Mouse (Mus musculus): ENCODE results near the gene Ift57. TPM values are rescaled to one million over a fixed set of nuclear protein-coding genes. Genes with fewer than 3 reads are reported as not detected.

The Ift57 gene
- polyA plus RNA-seq, 1 experiment from 2014 or later, result 38.7 TPM

DNA sequence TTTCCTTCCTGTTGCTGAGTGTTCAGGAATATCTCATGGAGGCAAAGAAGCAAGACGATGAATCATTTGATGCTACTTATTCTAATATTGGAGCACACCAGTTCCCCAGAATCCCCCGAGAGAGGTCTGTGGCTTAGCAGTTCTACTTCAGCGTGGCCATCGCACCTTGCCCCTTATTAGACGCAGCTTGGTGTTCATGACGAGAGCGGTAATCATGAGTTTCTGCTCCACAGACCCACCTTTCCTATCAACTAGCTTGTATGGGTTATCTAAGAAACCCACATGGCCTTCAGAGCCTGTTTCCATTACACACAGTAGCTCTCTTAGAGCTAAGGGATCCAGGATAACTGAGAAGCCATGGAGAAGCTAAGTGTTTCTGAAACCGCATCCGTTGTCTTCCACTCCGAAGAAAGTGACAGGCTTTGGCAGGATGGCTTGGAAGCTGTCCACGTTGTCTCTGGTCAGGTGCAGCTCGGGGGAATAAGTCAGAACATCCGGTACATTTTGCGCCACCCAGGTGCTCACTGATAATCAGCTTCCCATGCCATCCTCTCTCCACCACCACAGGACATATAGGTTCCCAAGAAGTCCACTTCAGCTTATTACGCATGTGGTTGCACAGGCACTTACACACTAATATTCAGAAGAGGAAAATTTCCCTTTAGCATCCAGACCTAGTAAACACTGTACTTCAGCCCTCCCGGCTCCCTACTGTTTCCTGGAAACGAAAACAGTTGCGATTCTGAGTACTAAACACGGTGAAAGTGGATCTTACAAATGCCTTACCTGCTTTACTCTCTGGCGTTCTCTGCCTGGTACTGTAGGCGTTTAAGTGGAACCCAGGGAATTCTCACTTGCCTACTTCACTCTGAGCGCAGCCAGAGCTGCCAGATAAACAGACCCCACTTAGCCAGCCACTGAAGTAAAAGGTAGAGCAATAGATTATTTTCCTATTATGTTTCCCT is 76.3 kb downstream of the Ift57 start:
- Histone ChIP-seq H3K4me2 (no peak overlapping the region), H3K27me3 (replicated peaks) (no peaks in the 10 kb centered on the region), H3K36me3 (no peaks in the 10 kb centered on the region), H3K4me1 (no peaks in the 10 kb centered on the region), H3K9ac (replicated peaks) (no peak overlapping the region), H3K27ac (replicated peaks) (no peak overlapping the region), H3K9me3 (replicated peaks) (no peaks in the 10 kb centered on the region), H3K4me3 (replicated peaks) (no peak overlapping the region)
- no peak for ATAC-seq (ENCODE audit: low FRiP score)
- 84% methylated on average over 22 of the region's 22 CpGs for WGBS

- H3K36me3 ChIP-seq, result no peaks in the 10 kb centered on the region
- no peak overlapping the region for H3K27ac ChIP-seq (replicated peaks)
- no peak overlapping the region for H3K9ac ChIP-seq (replicated peaks)
- 84% methylated on average over 7 of the region's 7 CpGs for WGBS
- H3K4me1 ChIP-seq, result no peaks in the 10 kb centered on the region
- H3K9me3 ChIP-seq (replicated peaks), result no peaks in the 10 kb centered on the region
- no peak for ATAC-seq (ENCODE audit: low FRiP score)
- no peaks in the 10 kb centered on the region for H3K27me3 ChIP-seq (replicated peaks)
- H3K4me3 ChIP-seq (replicated peaks), result no peak overlapping the region
- H3K4me2 ChIP-seq, result no peak overlapping the region
Observed at GRCm38 (mm10) chr16:49776981-49777380, 77.9 kb downstream of the Ift57 start.

GRCm38 (mm10) chr16:49781556-49782156 is 82.6 kb downstream of the Ift57 start:
- WGBS, result 92% methylated on average over 5 of the region's 5 CpGs
- Histone ChIP-seq H3K27me3 (replicated peaks) (no peaks in the 10 kb centered on the region), H3K9me3 (replicated peaks) (no peaks in the 10 kb centered on the region), H3K4me1 (no peaks in the 10 kb centered on the region), H3K4me3 (replicated peaks) (no peak overlapping the region), H3K4me2 (no peak overlapping the region), H3K9ac (replicated peaks) (no peak overlapping the region), H3K27ac (replicated peaks) (no peak overlapping the region), H3K36me3 (no peaks in the 10 kb centered on the region)
- no peak for ATAC-seq (ENCODE audit: low FRiP score)

- no peaks in the 10 kb centered on the region for H3K27me3 ChIP-seq (replicated peaks)
- H3K36me3 ChIP-seq, result no peaks in the 10 kb centered on the region
- no peak overlapping the region for H3K4me3 ChIP-seq (replicated peaks)
- H3K4me2 ChIP-seq, result no peak overlapping the region
- no peak overlapping the region for H3K9ac ChIP-seq (replicated peaks)
- no peak for ATAC-seq (ENCODE audit: low FRiP score)
- H3K4me1 ChIP-seq, result no peaks in the 10 kb centered on the region
- H3K27ac ChIP-seq (replicated peaks), result no peak overlapping the region
- no peaks in the 10 kb centered on the region for H3K9me3 ChIP-seq (replicated peaks)
Observed at GRCm38 (mm10) chr16:49783369-49783768, 84.3 kb downstream of the Ift57 start.

DNA sequence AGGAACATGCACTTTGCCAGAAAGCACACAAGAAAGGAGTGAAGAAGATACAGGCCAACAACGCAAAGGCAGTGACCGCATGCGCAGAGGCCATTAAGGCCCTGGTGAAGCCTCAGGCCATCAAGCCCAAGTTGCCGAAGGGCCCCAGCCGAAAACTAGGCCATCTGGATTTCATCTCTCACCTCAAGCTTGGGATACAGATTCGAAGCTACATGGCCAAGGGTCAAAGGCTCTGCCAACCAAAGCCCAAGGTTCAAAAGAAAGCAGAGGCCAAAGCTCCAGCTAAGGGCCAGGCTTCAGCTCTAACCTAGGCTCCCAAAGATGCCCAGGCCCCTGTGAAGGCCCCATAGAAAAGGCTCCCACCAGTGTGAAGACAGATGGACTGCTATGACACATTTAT is 87.1 kb downstream of the Ift57 start:
- H3K27ac ChIP-seq (replicated peaks), result no peak overlapping the region
- H3K4me2 ChIP-seq, result no peak overlapping the region
- no peaks in the 10 kb centered on the region for H3K27me3 ChIP-seq (replicated peaks)
- no peak overlapping the region for H3K9ac ChIP-seq (replicated peaks)
- WGBS, result 95% methylated on average over 6 of the region's 6 CpGs
- no peak overlapping the region for H3K4me3 ChIP-seq (replicated peaks)
- H3K9me3 ChIP-seq (replicated peaks), result no peaks in the 10 kb centered on the region
- no peaks in the 10 kb centered on the region for H3K36me3 ChIP-seq
- H3K4me1 ChIP-seq, result no peaks in the 10 kb centered on the region
- no peak for ATAC-seq (ENCODE audit: low FRiP score)

DNA sequence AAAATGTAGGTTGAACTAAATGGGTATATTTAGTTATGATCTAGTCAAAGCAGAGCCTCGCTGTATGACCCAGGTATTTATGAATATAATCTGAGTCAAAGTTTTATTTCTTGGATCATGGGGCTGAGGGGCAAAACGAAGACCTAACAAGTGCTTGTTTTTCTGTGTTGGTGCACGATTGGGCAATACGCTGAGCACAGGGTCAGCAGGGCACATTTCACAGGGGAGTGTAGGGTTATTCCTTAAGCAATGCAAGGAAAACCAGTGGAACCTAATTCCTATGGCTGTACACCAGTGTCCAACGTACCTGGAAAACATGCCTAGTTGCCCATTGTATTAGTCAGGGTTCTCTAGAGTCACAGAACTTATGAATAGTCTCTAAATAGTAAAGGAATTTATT is 88.7 kb downstream of the Ift57 start:
- ATAC-seq (ENCODE audit: low FRiP score), result no peak
- Histone ChIP-seq H3K27ac (replicated peaks) (no peak overlapping the region), H3K36me3 (no peaks in the 10 kb centered on the region), H3K27me3 (replicated peaks) (no peaks in the 10 kb centered on the region), H3K9ac (replicated peaks) (no peak overlapping the region), H3K4me1 (no peaks in the 10 kb centered on the region), H3K4me3 (replicated peaks) (no peak overlapping the region), H3K9me3 (replicated peaks) (no peaks in the 10 kb centered on the region), H3K4me2 (no peak overlapping the region)
- 95% methylated on average over 5 of the region's 5 CpGs for WGBS

DNA sequence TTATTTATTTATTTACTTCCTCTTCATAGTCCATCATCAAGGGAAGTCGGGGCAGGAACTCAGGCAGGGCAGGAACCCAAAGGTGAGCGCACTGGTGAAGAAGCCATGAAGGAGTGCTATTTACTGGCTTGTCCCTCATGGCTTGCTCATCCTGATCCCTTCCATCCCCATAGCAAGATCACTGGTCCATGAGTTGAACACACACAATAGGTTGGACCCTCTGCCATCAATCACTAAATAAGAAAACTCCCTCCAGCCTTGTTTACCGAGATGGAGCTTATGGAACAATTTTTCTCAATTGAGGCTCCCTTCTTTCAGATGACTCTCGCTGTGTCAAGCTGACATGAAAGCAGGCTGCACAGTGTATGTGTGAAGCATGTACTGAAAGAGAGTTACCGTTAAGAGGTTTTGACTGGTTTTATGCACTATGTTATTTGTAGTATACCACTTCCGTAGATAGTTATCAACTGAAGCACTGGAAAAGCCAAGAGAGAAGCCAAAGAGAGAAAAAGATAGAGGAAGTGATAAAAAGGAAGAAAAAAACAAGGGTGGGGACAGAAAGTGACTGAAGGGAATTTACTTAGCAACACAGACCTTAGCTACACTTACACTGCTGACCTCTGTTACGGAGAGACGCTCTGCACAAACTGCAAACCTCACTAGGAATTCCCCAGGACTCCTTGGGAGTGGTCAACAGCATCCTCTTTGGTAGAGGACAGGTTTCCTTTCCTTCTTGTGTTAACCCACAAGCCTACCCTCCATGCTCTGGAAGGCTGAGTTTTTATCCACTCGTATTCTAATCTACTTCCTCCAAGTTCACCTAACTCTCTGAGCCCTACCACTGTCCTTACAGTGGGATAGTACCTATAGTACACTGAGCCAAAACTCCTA is 91.8 kb downstream of the Ift57 start:
- WGBS, result 87% methylated on average over 9 of the region's 9 CpGs
- H3K9me3 ChIP-seq (replicated peaks), result no peaks in the 10 kb centered on the region
- no peak overlapping the region for H3K4me3 ChIP-seq (replicated peaks)
- no peaks in the 10 kb centered on the region for H3K27me3 ChIP-seq (replicated peaks)
- H3K36me3 ChIP-seq, result no peaks in the 10 kb centered on the region
- H3K9ac ChIP-seq (replicated peaks), result no peak overlapping the region
- H3K4me2 ChIP-seq, result no peak overlapping the region
- no peak for ATAC-seq (ENCODE audit: low FRiP score)
- no peaks in the 10 kb centered on the region for H3K4me1 ChIP-seq
- H3K27ac ChIP-seq (replicated peaks), result no peak overlapping the region

GRCm38 (mm10) chr16:49792446-49792878 is 93.4 kb downstream of the Ift57 start:
- Histone ChIP-seq H3K36me3 (no peaks in the 10 kb centered on the region), H3K4me1 (no peaks in the 10 kb centered on the region), H3K27ac (replicated peaks) (no peak overlapping the region)

DNA sequence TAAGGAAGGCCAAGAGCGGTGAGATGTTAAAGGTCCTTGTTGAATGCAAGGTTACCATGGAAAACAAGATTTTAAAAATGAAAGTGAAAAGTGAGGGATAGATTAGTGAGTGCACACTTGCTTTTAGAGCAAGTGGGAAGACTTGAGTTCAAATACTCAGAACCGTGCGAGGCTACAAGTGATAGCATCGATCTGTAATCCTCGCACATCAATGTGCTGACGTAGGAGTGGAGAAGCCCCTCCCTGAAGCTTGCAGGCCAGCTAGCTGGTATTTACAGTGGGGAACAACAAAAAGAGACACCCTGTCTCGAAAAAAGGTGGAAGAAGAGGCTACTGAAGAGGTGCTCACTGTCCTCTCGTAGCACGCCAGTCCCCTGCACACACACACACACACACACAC is 94.6 kb downstream of the Ift57 start:
- no peak overlapping the region for H3K4me2 ChIP-seq
- no peak for ATAC-seq (ENCODE audit: low FRiP score)
- H3K27ac ChIP-seq (replicated peaks), result no peak overlapping the region
- H3K9me3 ChIP-seq (replicated peaks), result no peaks in the 10 kb centered on the region
- H3K9ac ChIP-seq (replicated peaks), result no peak overlapping the region
- no peak overlapping the region for H3K4me3 ChIP-seq (replicated peaks)
- no peaks in the 10 kb centered on the region for H3K36me3 ChIP-seq
- no peaks in the 10 kb centered on the region for H3K4me1 ChIP-seq
- 88% methylated on average over 9 of the region's 9 CpGs for WGBS
- H3K27me3 ChIP-seq (replicated peaks), result no peaks in the 10 kb centered on the region

More at GRCm38 (mm10) chr16:49792446-49792878, 93.4 kb downstream of the Ift57 start:
- 83% methylated on average over 9 of the region's 9 CpGs for WGBS
- Histone ChIP-seq H3K9ac (replicated peaks) (no peak overlapping the region), H3K9me3 (replicated peaks) (no peaks in the 10 kb centered on the region), H3K27me3 (replicated peaks) (no peaks in the 10 kb centered on the region), H3K4me2 (no peak overlapping the region), H3K4me3 (replicated peaks) (no peak overlapping the region)
- ATAC-seq (ENCODE audit: low FRiP score), result no peak

GRCm38 (mm10) chr16:49796271-49796670 is 97.2 kb downstream of the Ift57 start:
- Histone ChIP-seq H3K9ac (replicated peaks) (no peak overlapping the region), H3K9me3 (replicated peaks) (no peaks in the 10 kb centered on the region), H3K4me3 (replicated peaks) (no peak overlapping the region), H3K27ac (replicated peaks) (no peak overlapping the region), H3K27me3 (replicated peaks) (no peaks in the 10 kb centered on the region), H3K4me2 (no peak overlapping the region), H3K4me1 (no peaks in the 10 kb centered on the region), H3K36me3 (no peaks in the 10 kb centered on the region)
- ATAC-seq (ENCODE audit: low FRiP score), result no peak
- 76% methylated on average over 2 of the region's 2 CpGs for WGBS

DNA sequence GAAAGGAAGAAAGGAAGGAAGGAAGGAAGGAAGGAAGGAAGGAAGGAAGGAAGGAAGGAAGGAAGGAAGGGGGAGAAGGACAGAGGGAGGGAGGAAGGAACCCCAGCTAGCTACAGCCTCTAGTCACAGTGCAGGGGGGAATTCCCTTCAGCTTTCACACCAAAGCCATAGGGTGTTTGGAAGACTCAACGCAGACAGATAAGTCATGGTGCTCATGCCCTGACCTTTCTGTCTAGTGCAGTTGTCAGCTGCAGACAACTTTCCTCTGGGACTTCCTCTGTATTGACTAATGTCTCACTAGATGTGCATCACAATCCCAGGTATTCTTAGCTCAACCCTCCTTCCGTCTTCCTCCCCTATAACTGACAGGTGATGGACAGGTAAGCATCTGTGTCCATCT is 97.9 kb downstream of the Ift57 start:
- H3K36me3 ChIP-seq, result no peaks in the 10 kb centered on the region
- WGBS, result 95% methylated on average over 2 of the region's 2 CpGs
- H3K9me3 ChIP-seq (replicated peaks), result no peaks in the 10 kb centered on the region
- no peaks in the 10 kb centered on the region for H3K4me1 ChIP-seq
- H3K27ac ChIP-seq (replicated peaks), result no peak overlapping the region
- ATAC-seq (ENCODE audit: low FRiP score), result no peak
- H3K27me3 ChIP-seq (replicated peaks), result no peaks in the 10 kb centered on the region
- no peak overlapping the region for H3K4me3 ChIP-seq (replicated peaks)
- H3K9ac ChIP-seq (replicated peaks), result no peak overlapping the region
- H3K4me2 ChIP-seq, result no peak overlapping the region

Measured in neural tube, embryonic 15.5 days (tissue).